Mouse (Mus musculus) midbrain, embryonic 16.5 days (tissue): Measurements from ENCODE around the gene Slc35e3. TPM values are rescaled to one million over a fixed set of nuclear protein-coding genes. Genes with fewer than 3 reads are reported as not detected.

Experiments
- ATAC-seq: fragments of 200-750 bp; cut with Nextera tagmentation; 2 replicates; pipeline ENCODE4 v1.8.0; 2017; ENCODE audit warnings: moderate TSS enrichment
- H3K27ac ChIP-seq: fragments of 300-500 bp; sonication (generic); 2 replicates; pipeline ENCODE4 v1.5.1; 2014; ENCODE audit warnings: mild to moderate bottlenecking, low read length, mixed read lengths
- H3K27me3 ChIP-seq: fragments of 300-500 bp; sonication (generic); 2 replicates; pipeline ENCODE4 v1.6.1; 2014; ENCODE audit warnings: low read depth, low read length, mixed read lengths; ENCODE audit not compliant: control insufficient read depth, insufficient read depth
- H3K36me3 ChIP-seq: fragments of 300-500 bp; sonication (generic); 2 replicates; pipeline ENCODE4 v1.6.1; 2014; ENCODE audit warnings: mild to moderate bottlenecking, low read length, moderate library complexity, mixed read lengths; ENCODE audit not compliant: control insufficient read depth, insufficient read depth
- H3K4me1 ChIP-seq: fragments of 300-500 bp; sonication (generic); 2 replicates; pipeline ENCODE4 v1.6.1; 2014; ENCODE audit warnings: mild to moderate bottlenecking, low read length, mixed read lengths; ENCODE audit not compliant: control insufficient read depth, insufficient read depth
- H3K4me2 ChIP-seq: fragments of 300-500 bp; sonication (generic); 2 replicates; pipeline ENCODE4 v1.6.1; 2014; ENCODE audit warnings: mild to moderate bottlenecking, low read length, mixed read lengths
- H3K4me3 ChIP-seq: fragments of 300-500 bp; sonication (generic); 2 replicates; pipeline ENCODE4 v1.5.1; 2014; ENCODE audit warnings: low read depth, mild to moderate bottlenecking, low read length, moderate library complexity, mixed read lengths
- H3K9ac ChIP-seq: fragments of 300-500 bp; sonication (generic); 2 replicates; pipeline ENCODE4 v1.6.1; 2014; ENCODE audit warnings: low read depth, low read length, mixed read lengths
- H3K9me3 ChIP-seq: fragments of 300-500 bp; sonication (generic); replicated peaks from 2 replicates; pipeline ENCODE4 v1.6.1; 2014; ENCODE audit warnings: mild to moderate bottlenecking, low read length, mixed read lengths; ENCODE audit not compliant: control insufficient read depth, poor library complexity, severe bottlenecking
- whole genome bisulfite sequencing: fragments of 180-500 bp; shearing (Covaris S2); extraction: QIAGEN DNeasy Blood & Tissue Kit; methylation state at CpG from one replicate; pipeline ENCODE4 v1.1.7; 2014; 5-methylcytosine and 5-hydroxymethylcytosine counted together
- polyA plus RNA-seq: library from polyadenylated mRNA; unstranded; fragments of >200 nt; fragmentation: Nextera tagmentation; extraction: Ambion mirVana; gene quantifications from 2 replicates; pipeline ENCODE4 v1.2.1, GENCODE M21; 2015

The Slc35e3 gene
- polyA plus RNA-seq, 1 experiment from 2014 or later: 34.8 TPM

DNA sequence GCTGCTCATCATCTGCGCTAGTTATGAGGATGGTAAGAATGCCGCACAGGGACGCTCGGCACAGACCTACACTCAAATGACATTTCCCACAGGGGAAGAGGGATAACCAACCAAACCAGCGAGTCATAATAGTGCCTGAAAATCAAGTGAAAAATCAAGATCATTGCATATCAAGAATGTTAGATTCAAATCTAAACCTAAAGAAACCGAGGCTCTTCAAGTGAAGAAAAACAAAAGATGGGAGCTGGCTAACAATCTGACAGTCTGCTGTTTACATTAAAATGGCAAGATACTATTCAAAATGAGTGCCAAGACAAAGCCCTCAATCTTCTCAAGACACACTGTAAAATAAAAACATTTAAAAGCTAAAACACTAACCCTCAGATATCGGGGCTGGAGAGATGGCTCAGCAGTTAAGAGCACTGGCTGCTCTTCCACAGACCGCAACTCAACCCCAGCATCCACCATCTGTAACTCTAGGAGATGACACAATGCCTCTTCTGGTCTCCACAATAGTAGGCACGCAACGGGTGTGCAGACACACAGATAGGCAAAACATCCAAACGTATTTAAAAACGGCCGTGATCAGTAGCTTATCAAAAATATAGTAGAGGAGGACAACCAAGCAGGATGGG is 37.7 kb upstream of the Slc35e3 start:
- H3K4me2 ChIP-seq: no peak overlapping the region
- ATAC-seq: no peak
- 96% methylated on average over 13 of the region's 13 CpGs for WGBS

DNA sequence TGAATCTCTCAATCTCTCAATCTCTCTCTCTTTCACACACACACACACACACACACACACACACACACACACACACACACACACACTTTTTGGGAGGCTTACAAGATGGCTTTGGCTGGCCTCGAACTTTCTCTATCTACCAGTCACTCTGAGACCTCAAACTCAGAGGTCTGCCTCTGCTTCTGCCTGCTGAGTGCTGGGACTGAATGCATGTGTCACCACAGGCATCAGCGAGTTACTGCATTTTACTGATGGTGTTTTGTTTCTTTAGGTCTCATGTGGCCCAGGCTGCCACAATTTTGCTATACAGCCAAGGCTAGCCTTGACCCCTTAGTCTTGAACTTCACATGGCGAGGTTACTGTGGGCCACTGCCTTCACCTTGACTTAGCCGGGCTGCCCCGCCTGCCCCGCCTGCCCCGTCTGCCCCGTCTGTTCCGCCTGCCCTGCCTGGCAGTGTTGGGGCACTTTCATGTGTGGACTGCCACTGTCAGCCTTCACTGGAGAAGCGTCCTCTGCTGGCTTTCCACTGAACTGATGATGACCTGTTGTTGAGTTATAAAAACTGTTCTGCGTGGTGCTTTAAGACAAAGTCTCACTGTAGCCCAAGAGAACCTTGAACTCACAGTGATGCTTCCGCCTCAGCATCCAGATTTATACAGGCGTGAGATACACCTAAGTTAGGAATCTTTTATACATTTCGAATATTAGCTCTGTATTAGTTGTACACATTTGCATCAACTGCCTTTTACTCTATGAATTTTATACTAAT is 36.5 kb upstream of the Slc35e3 start:
- Histone ChIP-seq H3K4me3 (no peak overlapping the region), H3K9ac (no peak overlapping the region), H3K27me3 (no peaks in the 10 kb centered on the region), H3K4me1 (no peaks in the 10 kb centered on the region), H3K4me2 (no peak overlapping the region), H3K9me3 (no peaks in the 10 kb centered on the region), H3K36me3 (peaks cover 21% of the 10 kb centered on the region), H3K27ac (no peak overlapping the region)
- WGBS: 91% methylated on average over 14 of the region's 14 CpGs
- ATAC-seq: no peak

More for the DNA sequence above, 37.7 kb upstream of the Slc35e3 start:
- Histone ChIP-seq H3K9ac (no peak overlapping the region), H3K4me1 (no peaks in the 10 kb centered on the region), H3K4me3 (no peak overlapping the region), H3K27ac (no peak overlapping the region), H3K9me3 (no peaks in the 10 kb centered on the region), H3K36me3 (peaks cover 21% of the 10 kb centered on the region), H3K27me3 (no peaks in the 10 kb centered on the region)

DNA sequence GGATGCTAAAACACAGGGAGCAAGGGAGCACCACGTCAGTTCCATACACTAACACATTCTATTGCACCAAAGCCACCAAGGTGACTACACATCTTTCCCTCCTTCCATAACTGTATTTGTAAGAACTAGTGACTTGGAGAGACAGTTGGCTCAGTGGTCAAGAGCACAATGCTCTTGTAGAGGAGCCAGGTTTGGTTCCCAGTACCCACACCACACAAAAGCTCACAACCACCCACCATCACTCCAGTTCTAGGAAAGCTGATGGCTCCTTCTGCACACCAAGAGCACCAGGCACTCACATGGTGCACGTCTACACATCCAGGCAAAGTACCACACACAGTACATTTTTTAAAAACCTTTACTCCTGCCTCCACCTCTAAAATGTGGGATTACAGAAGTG is 35.9 kb upstream of the Slc35e3 start:
- H3K27me3 ChIP-seq: no peaks in the 10 kb centered on the region
- no peak overlapping the region for H3K27ac ChIP-seq
- H3K4me3 ChIP-seq: no peak overlapping the region
- ATAC-seq: no peak
- H3K4me1 ChIP-seq: no peaks in the 10 kb centered on the region
- H3K36me3 ChIP-seq: peaks cover 21% of the 10 kb centered on the region
- WGBS: 84% methylated on average over 2 of the region's 2 CpGs
- H3K9ac ChIP-seq: no peak overlapping the region
- no peak overlapping the region for H3K4me2 ChIP-seq
- H3K9me3 ChIP-seq: no peaks in the 10 kb centered on the region

DNA sequence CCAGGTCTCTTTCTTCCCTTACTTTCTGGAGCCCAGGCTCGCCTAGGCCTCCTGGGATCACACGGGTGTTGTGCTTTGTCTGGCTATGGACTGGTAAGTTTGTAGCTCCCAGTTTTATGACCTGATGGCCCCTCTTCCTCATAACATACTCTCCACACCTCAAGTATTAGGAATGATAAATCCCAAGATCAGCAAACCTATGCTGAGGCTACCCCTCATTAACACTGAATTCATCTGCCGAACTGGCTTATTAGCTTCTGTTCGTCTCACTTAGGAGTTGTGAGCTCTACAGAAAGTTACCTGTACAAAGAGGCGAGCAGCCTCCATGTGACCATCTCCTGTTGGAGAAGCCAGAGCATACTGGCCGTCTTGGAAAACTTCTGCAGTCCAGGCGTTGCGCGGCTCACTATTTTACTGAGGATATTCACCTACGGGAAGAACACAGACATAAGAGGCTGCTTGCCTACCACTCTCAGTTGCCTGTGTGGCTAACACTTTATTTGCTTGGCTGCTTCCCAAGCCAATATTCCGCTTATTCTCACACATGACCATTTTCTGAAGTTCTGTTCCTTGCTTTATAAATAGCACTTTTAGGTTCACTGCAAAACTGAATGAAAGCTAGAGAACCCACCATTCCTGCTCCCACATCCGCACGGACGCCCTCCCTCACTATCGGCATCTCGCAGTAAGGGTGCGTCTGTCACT is 35.0 kb upstream of the Slc35e3 start:
- Histone ChIP-seq H3K36me3 (peaks cover 29% of the 10 kb centered on the region), H3K4me1 (no peaks in the 10 kb centered on the region), H3K4me2 (no peak overlapping the region), H3K4me3 (no peak overlapping the region), H3K9me3 (no peaks in the 10 kb centered on the region), H3K27ac (no peak overlapping the region), H3K9ac (no peak overlapping the region), H3K27me3 (no peaks in the 10 kb centered on the region)
- ATAC-seq: no peak
- 95% methylated on average over 17 of the region's 17 CpGs for WGBS

DNA sequence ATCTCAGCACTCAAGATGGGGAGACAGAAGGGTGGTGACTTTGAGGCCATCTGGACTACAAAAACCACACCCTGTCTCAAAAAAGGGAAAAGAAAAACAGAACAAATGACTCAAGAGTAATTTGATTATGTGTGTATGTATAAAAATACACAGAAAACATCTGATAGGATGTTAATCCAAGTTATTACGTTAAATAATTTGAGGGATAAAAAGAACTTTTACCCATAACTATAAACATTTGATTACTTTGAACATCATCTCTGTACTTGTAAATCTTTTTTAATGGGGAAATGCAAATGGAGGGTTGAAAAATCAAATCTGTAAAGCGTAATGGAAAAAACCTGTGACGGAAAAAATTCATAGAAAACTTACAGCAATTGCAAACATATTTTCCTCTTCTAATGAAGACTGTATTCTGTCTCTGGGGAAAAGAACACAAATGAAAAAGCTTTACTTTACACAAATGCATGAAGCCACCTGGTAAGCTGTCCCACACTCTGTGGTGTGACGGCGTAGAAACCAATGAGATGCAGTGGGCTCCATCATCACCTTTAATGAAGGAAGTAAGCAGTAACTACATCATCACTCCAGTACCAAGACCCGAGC is 34.2 kb upstream of the Slc35e3 start:
- no peaks in the 10 kb centered on the region for H3K4me1 ChIP-seq
- H3K9ac ChIP-seq: no peak overlapping the region
- H3K4me2 ChIP-seq: no peak overlapping the region
- WGBS: 96% methylated on average over 6 of the region's 6 CpGs
- H3K36me3 ChIP-seq: peaks cover 25% of the 10 kb centered on the region
- no peak for ATAC-seq
- H3K9me3 ChIP-seq: no peaks in the 10 kb centered on the region
- no peak overlapping the region for H3K4me3 ChIP-seq
- no peaks in the 10 kb centered on the region for H3K27me3 ChIP-seq
- no peak overlapping the region for H3K27ac ChIP-seq

DNA sequence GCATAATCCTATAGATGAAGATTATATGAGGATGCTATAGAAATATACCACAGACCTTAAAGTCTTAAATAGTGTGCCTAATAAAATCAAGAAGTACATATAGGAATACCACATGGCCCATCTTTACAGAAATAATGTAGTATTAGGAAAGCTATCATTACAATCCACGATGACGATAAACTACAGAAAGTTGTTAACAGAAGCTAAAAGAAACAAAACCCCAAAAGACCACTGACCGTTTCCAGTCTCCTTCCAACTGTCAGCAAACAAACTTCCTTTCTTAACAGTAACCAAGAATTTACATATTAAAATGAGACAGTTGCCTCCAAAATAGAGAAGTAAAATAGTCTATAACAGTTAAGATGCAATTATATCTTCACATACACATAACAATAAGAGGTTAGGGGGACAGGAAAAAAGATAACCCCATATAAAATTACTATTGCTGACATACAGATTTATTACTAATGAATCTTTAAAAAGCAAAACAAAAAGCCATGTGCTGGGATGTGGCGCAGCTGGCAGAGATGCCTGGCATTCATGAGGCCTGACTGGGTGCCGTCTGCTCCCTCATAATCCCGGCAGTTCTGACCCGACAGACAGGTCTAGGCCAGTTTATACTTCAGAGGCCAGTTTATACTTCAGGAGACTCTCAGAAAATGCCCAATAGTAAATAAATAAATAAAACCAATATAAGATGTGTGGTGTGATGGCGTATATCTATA is 33.6 kb upstream of the Slc35e3 start:
- Histone ChIP-seq H3K4me3 (no peak overlapping the region), H3K36me3 (peaks cover 29% of the 10 kb centered on the region), H3K9me3 (no peaks in the 10 kb centered on the region), H3K4me1 (no peaks in the 10 kb centered on the region), H3K27ac (no peak overlapping the region), H3K9ac (no peak overlapping the region), H3K4me2 (no peak overlapping the region), H3K27me3 (no peaks in the 10 kb centered on the region)
- no peak for ATAC-seq
- WGBS: 92% methylated on average over 8 of the region's 8 CpGs

DNA sequence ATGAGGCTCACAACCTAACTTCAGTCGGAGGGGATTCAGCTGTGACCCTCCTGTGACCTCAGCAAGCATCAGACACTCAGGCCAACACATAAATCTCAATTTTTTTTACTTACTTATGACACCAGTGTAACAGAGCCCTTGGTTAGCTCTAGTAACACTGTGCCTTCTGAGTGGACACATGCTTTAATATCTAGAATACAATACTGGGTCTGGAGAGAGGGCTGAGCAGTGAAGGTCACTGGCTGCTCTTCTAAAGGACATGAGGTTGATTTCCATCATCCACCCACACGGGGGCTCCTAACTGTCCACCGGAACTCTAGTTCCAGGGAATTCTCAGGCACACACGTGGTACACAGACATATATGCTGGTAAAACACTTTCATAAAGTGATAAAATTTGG is 32.8 kb upstream of the Slc35e3 start:
- Histone ChIP-seq H3K4me1 (no peaks in the 10 kb centered on the region), H3K9me3 (no peaks in the 10 kb centered on the region), H3K36me3 (peaks cover 35% of the 10 kb centered on the region), H3K27ac (no peak overlapping the region), H3K4me2 (no peak overlapping the region), H3K9ac (no peak overlapping the region), H3K27me3 (no peaks in the 10 kb centered on the region), H3K4me3 (no peak overlapping the region)
- ATAC-seq: no peak
- WGBS: 92% methylated on average over 4 of the region's 4 CpGs

DNA sequence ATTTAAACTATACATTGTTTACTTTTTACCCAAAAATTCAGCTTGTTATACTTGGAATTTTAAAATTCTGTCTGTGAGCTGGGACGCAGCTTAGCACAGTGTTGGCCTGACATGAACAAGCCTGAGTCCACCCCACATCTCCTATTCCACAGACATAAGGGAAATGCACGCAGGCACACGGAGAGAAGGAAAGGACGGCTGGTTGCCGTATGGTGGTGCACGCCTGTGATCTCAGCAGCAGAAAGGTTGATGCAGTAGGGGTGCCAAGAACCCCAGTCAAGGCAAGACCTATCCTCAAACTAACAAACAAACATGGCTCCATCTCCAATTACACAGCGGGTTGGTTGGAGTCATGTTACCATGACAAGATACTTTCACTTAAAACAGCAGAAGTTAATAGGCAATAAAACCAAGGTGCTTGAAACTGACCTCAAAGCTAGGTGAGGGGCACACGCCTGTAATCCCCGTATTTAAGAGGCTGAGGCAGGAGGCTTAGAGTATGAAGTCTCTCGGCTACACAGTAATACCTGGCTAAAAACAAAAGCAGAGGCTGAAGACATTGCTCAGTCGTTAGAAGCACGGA is 32.3 kb upstream of the Slc35e3 start:
- Histone ChIP-seq H3K9me3 (no peaks in the 10 kb centered on the region), H3K4me1 (no peaks in the 10 kb centered on the region), H3K27ac (no peak overlapping the region), H3K4me2 (no peak overlapping the region), H3K4me3 (no peak overlapping the region), H3K27me3 (no peaks in the 10 kb centered on the region), H3K9ac (no peak overlapping the region), H3K36me3 (peaks cover 30% of the 10 kb centered on the region)
- no peak for ATAC-seq
- WGBS: 96% methylated on average over 12 of the region's 12 CpGs
